Mouse (Mus musculus) naive thymus-derived CD4-positive, alpha-beta T cell, adult 2 months (primary cell): ENCODE data around the gene Fas.

Experiments
- DNase-seq: peaks from one replicate; pipeline ENCODE4 v3.0.0-alpha.2; 2011; ENCODE audit warnings: low read depth

Fas gene

GRCm38 (mm10) chr19:34284383-34284782 is 6.1 kb upstream of the Fas start:
- DNase-seq = no peak

- DNase-seq = no peak
Observed at GRCm38 (mm10) chr19:34284826-34285225, 5.6 kb upstream of the Fas start.

GRCm38 (mm10) chr19:34287221-34287620 is 3.2 kb upstream of the Fas start:
- peak; percentile 52 for DNase-seq

- DNase-seq = peak; percentile 39
Observed at GRCm38 (mm10) chr19:34287656-34288415, 2.6 kb upstream of the Fas start.

- DNase-seq = peak; percentile 18
Observed at GRCm38 (mm10) chr19:34288696-34289095, 1.8 kb upstream of the Fas start.

- DNase-seq = peak; percentile 33
Observed at GRCm38 (mm10) chr19:34290872-34291341, 441 bp downstream of the Fas start.

- DNase-seq = peak; percentile 19
Observed at GRCm38 (mm10) chr19:34291379-34291778, 913 bp downstream of the Fas start.

- DNase-seq = peak; percentile 39
Observed at GRCm38 (mm10) chr19:34291956-34292355, 1.5 kb downstream of the Fas start.

GRCm38 (mm10) chr19:34292701-34293100 is 2.2 kb downstream of the Fas start:
- peak; percentile 34 for DNase-seq

- DNase-seq = no peak
Observed at GRCm38 (mm10) chr19:34293376-34293947, 3.0 kb downstream of the Fas start.

- no peak for DNase-seq
Observed at GRCm38 (mm10) chr19:34295442-34295841, 5.0 kb downstream of the Fas start.

GRCm38 (mm10) chr19:34298531-34298930 is 8.1 kb downstream of the Fas start:
- DNase-seq = no peak

GRCm38 (mm10) chr19:34299229-34299628 is 8.8 kb downstream of the Fas start:
- peak; percentile 51 for DNase-seq

- no peak for DNase-seq
Observed at GRCm38 (mm10) chr19:34300430-34300829, 10.0 kb downstream of the Fas start.

- DNase-seq = no peak
Observed at GRCm38 (mm10) chr19:34304917-34305316, 14.5 kb downstream of the Fas start.

- DNase-seq = peak; percentile 67
Observed at GRCm38 (mm10) chr19:34306794-34307193, 16.3 kb downstream of the Fas start.

GRCm38 (mm10) chr19:34312151-34312728 is 21.8 kb downstream of the Fas start:
- DNase-seq = peak; percentile 29

- no peak for DNase-seq
Observed at GRCm38 (mm10) chr19:34328051-34328450, 37.6 kb downstream of the Fas start.

- peak; percentile 82 for DNase-seq
Observed at GRCm38 (mm10) chr19:34334300-34334699, 43.8 kb downstream of the Fas start.

- DNase-seq = no peak
Observed at GRCm38 (mm10) chr19:34344702-34345101, 54.2 kb downstream of the Fas start.

GRCm38 (mm10) chr19:34345616-34346267 is 55.3 kb downstream of the Fas start:
- DNase-seq = no peak

GRCm38 (mm10) chr19:34353291-34353805 is 62.9 kb downstream of the Fas start:
- DNase-seq = no peak
